ENCODE assay signal across 17 mouse cellular contexts in genomic region chr9:65681634-65681940, GRCm38 (mm10). TPM values are rescaled to one million over a fixed set of nuclear protein-coding genes. Genes with fewer than 3 reads are reported as not detected.
A peak's percentile ranks its signal among the peaks of the same experiment; 100 is the strongest.
DNase-seq lines count a peak whose midpoint lies in the region; ATAC-seq and TF ChIP-seq lines count a peak whose summit lies in the region.
"Had no signal": no experiment of that assay in that cellular context is flagged by ENCODE, and none has a peak within 500 bp of the region (broad histone marks: within the 10 kb centered on the region; RNA-seq: fewer than 3 reads in every experiment).

No protein-coding gene starts in this region.

- H3K4me3 ChIP-seq in heart, embryonic 15.5 days: no peak overlapping the region
- no peak overlapping the region for H3K4me3 ChIP-seq in left cerebral cortex, adult 2 months
- H3K4me3 ChIP-seq in ES-E14 (ENCODE audit: insufficient read depth in 1 of 2, low read depth in 1 of 2, low read length in 2 of 2, poor library complexity in 1 of 2, severe bottlenecking in 1 of 2): no peak overlapping the region
- no peak overlapping the region for H3K4me3 ChIP-seq in stomach, embryonic 14.5 days (ENCODE audit: low read depth, low read length)
- H3K4me3 ChIP-seq: embryonic facial prominence, embryonic 15.5 days; forebrain, embryonic 10.5 days; midbrain, embryonic 12.5 days had no signal

- H3K27me3 ChIP-seq in heart, embryonic 15.5 days: no peaks in the 10 kb centered on the region
- no peaks in the 10 kb centered on the region for H3K27me3 ChIP-seq in stomach, embryonic 14.5 days (ENCODE audit: control insufficient read depth, insufficient read depth, low read length)
- H3K27me3 ChIP-seq: embryonic facial prominence, embryonic 15.5 days; midbrain, embryonic 12.5 days had no signal

- intact Hi-C loops in heart, postnatal 14 days (cut with DNase I): loop anchor here (2.0 kb wide), 1 partner anchor 15 kb away; no protein-coding TSS in a partner anchor
- intact Hi-C loops in left cerebral cortex, adult 2 months (cut with DNase I): no loop called here
- intact Hi-C loops in left cerebral cortex, postnatal 36 days (cut with DNase I): no loop called here

- peaks cover 57% of the 10 kb centered on the region for H3K4me1 ChIP-seq in heart, embryonic 15.5 days (replicated peaks)
- H3K4me1 ChIP-seq in ES-E14 (ENCODE audit: control insufficient read depth in 2 of 2, insufficient read depth in 2 of 2, low read length in 2 of 2, poor library complexity in 1 of 2): peaks cover 19 to 20% of the 10 kb centered on the region in 2 experiments
- peaks cover 50% of the 10 kb centered on the region for H3K4me1 ChIP-seq in stomach, embryonic 14.5 days (ENCODE audit: control insufficient read depth, insufficient read depth, low read length)

- no peak for TF ChIP-seq CTCF in left cerebral cortex, adult 2 months (IDR thresholded peaks at IDR 0.05)

- H3K27ac ChIP-seq in heart, embryonic 15.5 days: 0 out of 2 replicates have a peak overlapping the region, but pooled peaks have one; percentile 91
- peak overlapping the region; percentile 21; the same call in 1 of the 2 replicates for H3K27ac ChIP-seq in left cerebral cortex, adult 2 months
- peak overlapping the region; percentile 67; the same call in 1 of the 2 replicates for H3K27ac ChIP-seq in ES-E14 (ENCODE audit: insufficient read depth, low read depth, low read length, poor library complexity, severe bottlenecking)
- 0 out of 2 replicates have a peak overlapping the region, but pooled peaks have one; percentile 40 for H3K27ac ChIP-seq in stomach, embryonic 14.5 days (ENCODE audit: low read length)
- H3K27ac ChIP-seq: embryonic facial prominence, embryonic 15.5 days; forebrain, embryonic 10.5 days; kidney, postnatal 0 days; liver, embryonic 14.5 days; midbrain, embryonic 12.5 days had no signal

- WGBS in heart, embryonic 15.5 days: 83% methylated on average over 2 of the region's 2 CpGs
- 83% methylated on average over 2 of the region's 2 CpGs for WGBS in stomach, embryonic 14.5 days

- H3K4me2 ChIP-seq in heart, embryonic 15.5 days: no peak overlapping the region
- H3K4me2 ChIP-seq in stomach, embryonic 14.5 days (replicated peaks; ENCODE audit: low read depth, low read length): no peak overlapping the region
- H3K4me2 ChIP-seq: embryonic facial prominence, embryonic 15.5 days; midbrain, embryonic 12.5 days had no signal

- H3K9me3 ChIP-seq in heart, embryonic 15.5 days (replicated peaks): no peaks in the 10 kb centered on the region
- no peaks in the 10 kb centered on the region for H3K9me3 ChIP-seq in ES-E14 (ENCODE audit: control insufficient read depth, insufficient read depth, low read depth, low read length)
- no peaks in the 10 kb centered on the region for H3K9me3 ChIP-seq in stomach, embryonic 14.5 days (ENCODE audit: control insufficient read depth, low read depth, low read length)
- H3K9me3 ChIP-seq: embryonic facial prominence, embryonic 15.5 days; forebrain, embryonic 10.5 days; midbrain, embryonic 12.5 days had no signal

- DNase-seq in heart, postnatal 14 days: no peak
- no peak for DNase-seq in left cerebral cortex, adult 2 months (ENCODE audit: extremely low spot score in 1 of 2, low spot score in 2 of 2)
- DNase-seq in left cerebral cortex, postnatal 36 days (ENCODE audit: low spot score in 2 of 2): no peak
- no peak for DNase-seq in ES-E14 (ENCODE audit: low read depth, low spot score)
- no peak for DNase-seq in B cell, adult 2 months
- DNase-seq: cerebellum, postnatal 14 days; embryo, embryonic 11 days; kidney, adult 11 months; right cerebral cortex, postnatal 25 days had no signal

- in situ Hi-C loops in ES-E14 (cut with MboI; ENCODE audit: low sequenced_read_pairs in 2 of 2, unreplicated experiment in 2 of 2): no loop called here

- no peak overlapping the region for H3K9ac ChIP-seq in heart, embryonic 15.5 days
- H3K9ac ChIP-seq in ES-E14 (ENCODE audit: insufficient read depth, low read depth, low read length, poor library complexity, severe bottlenecking): no peak overlapping the region
- no peak overlapping the region for H3K9ac ChIP-seq in stomach, embryonic 14.5 days (replicated peaks; ENCODE audit: low read depth, low read length)
- H3K9ac ChIP-seq: embryonic facial prominence, embryonic 15.5 days; liver, embryonic 14.5 days; midbrain, embryonic 12.5 days had no signal

- peaks cover 6% of the 10 kb centered on the region for H3K36me3 ChIP-seq in heart, embryonic 15.5 days
- H3K36me3 ChIP-seq in ES-E14 (ENCODE audit: control insufficient read depth, insufficient read depth, low read length, poor library complexity, severe bottlenecking): no peaks in the 10 kb centered on the region; the same call in none of the 2 replicates
- peaks cover 6% of the 10 kb centered on the region for H3K36me3 ChIP-seq in stomach, embryonic 14.5 days (ENCODE audit: control insufficient read depth, insufficient read depth, low read length)

- ATAC-seq in heart, embryonic 15.5 days (replicated peaks; ENCODE audit: insufficient number of reproducible peaks, insufficient read depth, low FRiP score, low read depth): no peak
- no peak for ATAC-seq in stomach, embryonic 14.5 days (ENCODE audit: insufficient number of reproducible peaks, insufficient read depth, low FRiP score, low read depth)

TF ChIP-seq in ES-E14, 5 proteins besides CTCF, POLR2A, EP300 and RAD21:
- TF ChIP-seq HCFC1 (IDR thresholded peaks at IDR 0.05; ENCODE audit: borderline replicate concordance, insufficient read depth, low read length): no peak
- no peak for TF ChIP-seq MAFK (IDR thresholded peaks at IDR 0.05; ENCODE audit: insufficient read depth, low read depth, low read length)
- no peak for TF ChIP-seq ZNF384 (IDR thresholded peaks at IDR 0.05; ENCODE audit: low read depth, low read length)
- TF ChIP-seq CHD2 (IDR thresholded peaks at IDR 0.05; ENCODE audit: low read depth, low read length): no peak
- TF ChIP-seq ZC3H11A (IDR thresholded peaks at IDR 0.05; ENCODE audit: borderline replicate concordance, low read depth, low read length): no peak

RNA-seq across cellular contexts. Expression of gene Oaz2, which starts 13.8 kb away (rescaled TPM):
- polyA plus RNA-seq in heart, embryonic 15.5 days (2015; fragmentation: Nextera tagmentation; extraction: Ambion mirVana): 258 and 293 TPM in 2 replicates
- 100 to 1,000 TPM; 265 to 267 TPM for total RNA-seq in heart, postnatal 14 days (2021)
- 100 to 1,000 TPM; 218 to 230 TPM for total RNA-seq in left cerebral cortex, adult 2 months (2021)
- total RNA-seq in left cerebral cortex, postnatal 36 days (2021): 100 to 1,000 TPM; 228 to 236 TPM
- 30.1 and 51.5 TPM in 2 replicates for total RNA-seq in ES-E14 (2012; rRNA removed)
- 182 and 190 TPM in 2 replicates for polyA plus RNA-seq in stomach, embryonic 14.5 days (2014; fragmentation: Nextera tagmentation; extraction: Ambion mirVana)

RNA-seq across cellular contexts. Expression of gene Rbpms2, which starts 52.1 kb away (rescaled TPM):
- 90.2 and 98.2 TPM in 2 replicates for polyA plus RNA-seq in heart, embryonic 15.5 days (2015; fragmentation: Nextera tagmentation; extraction: Ambion mirVana)
- total RNA-seq in heart, postnatal 14 days (2021): 10 to 100 TPM; 39.1 to 40.7 TPM
- total RNA-seq in left cerebral cortex, adult 2 months (2021): 1 to 10 TPM; 2.2 to 3.2 TPM
- 1 to 10 TPM; 1.8 to 2.9 TPM for total RNA-seq in left cerebral cortex, postnatal 36 days (2021)
- total RNA-seq in ES-E14 (2012; rRNA removed): 44.7 and 64.5 TPM in 2 replicates
- polyA plus RNA-seq in stomach, embryonic 14.5 days (2014; fragmentation: Nextera tagmentation; extraction: Ambion mirVana): 28.2 and 32.5 TPM in 2 replicates
- total RNA-seq: MEL had no signal

Comparison
In these comparisons a context has a peak if more than half of its experiments do, and no peak if none do; other contexts are left out.
1. H3K27ac ChIP-seq: peak in every context shown above with its lines; median percentile 91 in heart, embryonic 15.5 days; 67 in ES-E14; 40 in stomach, embryonic 14.5 days; 21 in left cerebral cortex, adult 2 months.
2. RNA of gene Rbpms2, which starts 52.1 kb away (total RNA-seq): 44.7 to 64.5 TPM in ES-E14 and 39.1 to 40.7 TPM in heart, postnatal 14 days; 2.2 to 3.2 TPM in left cerebral cortex, adult 2 months and 1.8 to 2.9 TPM in left cerebral cortex, postnatal 36 days; every median in the first group is over 4 times any median in the second.